Mouse (Mus musculus): Measurements from ENCODE around the gene Klk5.
A peak's percentile ranks its signal among the peaks of the same experiment; 100 is the strongest.

Gene Klk5

GRCm38 (mm10) chr7:43841701-43842100 lies at the start of gene Klk5:
Klk5 (plus strand) TSS chr7:43841971.
- DNase-seq (ENCODE audit: low spot score): no peak

DNA sequence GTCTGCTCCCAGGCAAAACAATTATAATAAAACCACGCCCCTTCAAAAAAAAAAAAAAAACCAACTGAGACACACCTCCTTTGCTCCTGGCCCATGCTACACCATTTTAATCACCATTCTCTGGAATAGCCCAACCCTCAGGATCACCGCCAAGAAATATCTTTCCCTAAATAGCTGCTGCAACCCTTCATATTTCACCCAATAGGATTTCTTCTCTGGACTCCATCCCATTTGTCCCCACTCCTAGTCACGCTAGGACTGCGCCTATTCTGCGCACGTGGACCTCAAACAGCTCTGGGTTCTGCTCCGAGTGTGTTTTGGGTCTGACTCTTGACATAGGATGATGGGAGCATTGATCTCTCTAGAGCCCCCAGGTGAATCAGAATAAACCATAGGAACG lies 45.4 kb upstream of the Klk5 start:
- no peak for DNase-seq (ENCODE audit: low spot score)

DNA sequence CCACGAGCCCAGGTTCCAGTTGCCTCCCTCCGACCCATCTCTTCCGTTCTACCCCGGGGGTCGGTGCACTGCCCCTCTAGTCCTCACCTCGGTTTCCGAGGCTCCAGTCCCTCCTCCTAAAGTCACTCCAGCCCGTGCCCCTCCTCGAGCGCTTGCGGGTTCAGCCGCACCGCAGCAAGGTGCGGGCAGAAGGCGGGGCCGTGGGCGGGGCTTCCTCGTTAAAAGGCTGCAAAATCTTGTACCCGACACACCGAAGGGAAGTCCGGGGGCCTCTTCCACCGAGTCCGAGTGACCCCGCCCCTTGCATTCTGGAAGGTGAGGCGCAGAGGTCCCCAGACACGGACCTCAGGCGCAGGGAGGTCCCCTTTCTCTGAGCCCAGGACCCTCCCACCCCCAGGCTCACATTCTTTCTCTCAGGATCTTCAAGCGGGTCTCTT lies 44.4 kb upstream of the Klk5 start, which contains the start of gene Klk8:
Klk8 (plus strand) TSS at position 245 of the 437 bp plus-strand sequence.
- no peak for DNase-seq (ENCODE audit: low spot score)

DNA sequence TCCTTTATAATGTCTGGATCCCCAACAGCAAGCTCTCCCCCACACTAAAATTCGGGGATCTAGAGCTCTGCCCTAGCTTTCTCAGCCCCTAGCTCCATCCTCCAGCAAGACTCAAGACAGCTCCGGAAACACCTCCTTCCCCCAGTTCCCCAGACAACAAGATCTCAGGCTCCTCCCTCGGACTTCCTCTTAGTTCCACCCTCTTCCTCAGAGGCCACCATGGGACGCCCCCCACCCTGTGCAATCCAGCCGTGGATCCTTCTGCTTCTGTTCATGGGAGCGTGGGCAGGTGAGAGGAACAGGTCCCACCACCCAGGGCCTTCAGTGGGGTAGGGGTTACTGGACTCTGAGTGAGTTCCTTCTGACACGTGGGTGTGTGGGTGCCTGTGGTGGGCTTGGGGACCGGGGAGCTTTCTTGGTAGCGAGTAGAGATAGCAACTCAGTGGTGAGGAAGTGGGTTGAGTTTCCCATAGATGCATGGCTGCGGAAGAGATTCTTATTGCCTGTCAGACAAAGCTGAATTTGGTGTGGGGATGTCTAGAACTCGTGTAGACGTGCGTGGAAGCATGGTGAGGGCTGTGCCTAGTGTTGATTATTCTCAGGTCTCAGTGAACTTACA lies 43.8 kb upstream of the Klk5 start:
- no peak for DNase-seq (ENCODE audit: low spot score)

DNA sequence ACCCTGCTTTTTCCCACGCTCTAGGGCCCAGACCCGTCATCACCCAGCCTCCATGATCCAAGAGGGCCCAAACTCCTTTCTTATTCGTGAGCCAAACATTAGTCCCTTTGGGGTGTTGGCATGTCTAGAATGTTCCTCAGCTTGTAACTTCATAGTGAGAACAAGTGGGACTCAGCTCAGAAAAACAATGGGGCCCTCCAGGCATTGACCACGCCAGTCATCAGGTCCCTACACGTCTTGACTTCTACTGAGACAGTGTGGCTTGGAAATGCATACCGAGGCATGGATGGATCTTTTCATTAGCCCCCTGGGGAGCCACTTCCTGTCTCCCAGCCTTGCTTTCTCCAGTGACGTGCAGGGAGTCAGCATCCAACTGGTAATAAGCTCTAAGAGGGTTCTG lies 41.9 kb upstream of the Klk5 start:
- no peak for DNase-seq (ENCODE audit: low spot score)

DNA sequence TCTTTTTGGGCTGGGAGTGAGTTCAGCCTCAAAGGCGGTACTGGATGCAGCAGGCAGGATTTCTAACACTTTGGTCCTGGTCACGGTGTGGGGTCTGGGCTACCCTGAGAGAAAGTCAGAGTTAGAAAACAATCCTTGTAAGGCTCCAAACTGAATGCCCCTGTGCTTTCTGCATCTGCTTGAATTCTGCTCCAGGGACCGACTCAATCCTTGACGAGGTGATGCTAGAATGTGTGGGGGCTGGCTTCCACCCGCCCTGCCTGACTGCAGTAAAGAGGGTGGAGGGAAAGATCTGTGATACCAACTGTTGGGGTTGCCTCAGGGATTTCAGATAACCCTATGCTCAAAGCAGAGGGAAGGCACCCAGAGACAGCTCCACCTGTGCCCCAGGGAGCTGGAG lies 30.8 kb upstream of the Klk5 start, which contains the start of gene Klk7:
Klk7 (plus strand) TSS at position 301 of the 400 bp plus-strand sequence.
- no peak for DNase-seq (ENCODE audit: low spot score)

DNA sequence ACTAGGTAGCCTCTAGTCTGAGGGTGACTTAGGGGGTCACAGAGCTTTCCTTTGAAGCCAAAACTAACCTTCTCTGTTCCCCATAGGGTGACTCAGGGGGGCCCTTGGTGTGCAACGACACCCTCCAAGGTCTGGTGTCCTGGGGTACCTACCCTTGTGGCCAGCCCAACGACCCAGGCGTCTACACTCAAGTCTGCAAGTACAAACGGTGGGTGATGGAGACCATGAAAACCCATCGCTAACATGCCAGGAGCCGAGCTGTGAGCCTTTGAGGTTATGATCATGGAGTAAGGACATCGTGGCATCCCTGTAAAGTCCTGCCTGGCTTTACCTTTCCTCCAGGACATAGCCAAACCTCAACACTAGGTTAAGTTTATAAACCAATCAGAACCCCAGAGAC lies 26.6 kb upstream of the Klk5 start:
- no peak for DNase-seq (ENCODE audit: low spot score)

DNA sequence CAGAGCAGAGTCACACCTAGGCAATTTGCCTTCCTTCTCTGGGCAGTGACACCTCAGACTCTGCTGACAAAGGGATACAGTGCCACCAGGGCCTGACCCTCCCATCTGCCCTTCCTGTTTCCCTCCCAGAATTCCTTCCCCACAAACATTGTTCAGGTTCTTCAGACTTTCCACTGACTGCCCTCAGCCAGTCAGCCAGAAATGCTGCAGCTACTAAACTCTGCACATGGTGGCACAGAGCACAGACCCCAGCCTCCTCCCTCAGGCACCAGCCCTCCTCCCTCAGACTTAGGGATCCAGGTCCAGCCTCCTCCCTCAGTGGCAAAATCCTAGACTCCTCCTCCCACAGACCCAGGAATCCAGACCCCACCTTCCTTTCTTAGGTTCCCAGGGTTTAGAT lies 25.0 kb upstream of the Klk5 start:
- DNase-seq (ENCODE audit: low spot score): no peak

DNA sequence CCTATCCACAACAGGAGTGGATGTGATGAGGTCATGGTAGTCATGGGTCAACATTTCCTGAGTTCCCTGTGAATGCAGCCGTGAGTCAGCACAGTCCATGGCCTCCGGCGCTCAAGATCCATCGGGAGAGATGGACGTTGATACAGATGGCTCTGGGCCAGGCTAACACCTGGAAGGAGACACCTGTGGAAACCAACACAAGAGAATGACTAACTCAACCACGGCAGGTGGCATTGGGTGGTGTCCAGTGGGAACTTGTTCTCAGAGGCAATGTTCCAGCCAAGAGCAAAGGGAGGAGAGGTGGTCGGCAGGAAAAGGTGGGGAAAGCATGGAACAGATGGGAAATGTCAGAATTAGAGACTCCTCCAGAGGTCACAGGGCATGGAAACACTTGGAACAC lies 20.2 kb upstream of the Klk5 start:
- no peak for DNase-seq (ENCODE audit: low spot score)

DNA sequence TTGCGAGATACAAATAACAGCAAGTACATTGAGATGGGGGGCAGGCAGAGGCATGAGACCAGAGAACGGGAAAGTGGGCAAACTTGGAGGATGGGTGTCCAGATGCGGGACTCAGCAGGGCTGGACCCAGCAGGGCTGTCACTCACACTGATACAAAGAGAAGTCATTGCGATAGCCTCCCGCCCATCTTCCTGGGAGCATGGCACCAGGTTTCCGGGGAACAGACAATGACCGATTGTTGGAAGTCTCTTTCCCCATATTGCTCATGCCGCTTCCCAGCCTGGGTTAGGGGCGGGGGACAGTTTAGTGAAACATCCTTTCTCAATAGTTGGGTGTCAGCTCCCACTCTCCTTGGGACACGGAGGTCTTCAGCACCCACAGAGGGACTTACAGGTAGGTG lies 17.6 kb upstream of the Klk5 start, which contains the start of gene Klk6:
Klk6 (plus strand) TSS at position 301 of the 400 bp plus-strand sequence.
- no peak for DNase-seq (ENCODE audit: low spot score)

- DNase-seq (ENCODE audit: low spot score): no peak
These were observed 15.7 kb upstream of the Klk5 start for GRCm38 (mm10) chr7:43826056-43826455.

DNA sequence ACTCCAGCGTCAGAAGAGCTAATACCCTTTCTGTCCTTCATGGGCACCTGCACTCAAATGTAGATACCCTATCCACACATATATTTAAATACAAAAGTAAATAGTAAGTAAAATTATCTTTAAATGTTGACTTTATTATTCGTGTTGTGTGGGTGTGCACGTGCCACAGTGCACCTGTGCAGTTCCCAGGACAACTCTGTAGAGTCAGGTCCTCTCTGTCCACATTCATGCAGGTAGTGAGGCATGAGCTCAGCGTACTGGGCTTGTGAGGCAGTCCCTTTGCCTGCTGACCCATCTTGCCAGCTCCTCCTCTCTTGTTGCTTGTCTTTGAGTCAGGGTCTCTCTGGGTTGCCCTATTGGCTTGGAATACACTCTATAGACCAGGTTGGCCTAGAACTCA lies 14.1 kb upstream of the Klk5 start:
- no peak for DNase-seq (ENCODE audit: low spot score)

- no peak for DNase-seq (ENCODE audit: low spot score)
These were observed 12.8 kb upstream of the Klk5 start for GRCm38 (mm10) chr7:43829006-43829405.

- no peak for DNase-seq (ENCODE audit: low spot score)
These were observed 2.0 kb downstream of the Klk5 start for GRCm38 (mm10) chr7:43843801-43844200.

- DNase-seq (ENCODE audit: low spot score): no peak
These were observed 9.8 kb downstream of the Klk5 start for GRCm38 (mm10) chr7:43851616-43852015.

GRCm38 (mm10) chr7:43854642-43855380 lies 13.0 kb downstream of the Klk5 start:
- no peak for DNase-seq (ENCODE audit: low spot score)

DNA sequence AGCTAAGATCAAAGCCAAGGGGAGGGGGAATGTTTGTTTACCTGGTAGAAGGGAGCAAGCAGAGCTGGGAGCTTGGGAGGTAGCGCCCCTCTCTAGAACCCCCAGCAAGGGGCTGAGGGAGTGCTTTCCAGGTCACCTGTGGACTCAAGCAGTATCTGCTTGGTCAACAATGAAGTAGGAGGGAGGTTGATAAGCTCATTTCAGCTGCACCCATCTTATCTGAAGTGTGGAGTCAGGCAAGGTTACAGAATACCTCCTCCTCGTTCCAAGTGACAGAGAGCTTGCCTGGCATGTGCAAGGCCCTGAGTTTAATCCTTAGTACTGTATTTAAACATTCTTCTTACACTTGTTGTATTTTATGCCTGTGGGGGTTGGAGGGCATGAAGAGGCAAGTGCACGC lies 13.9 kb downstream of the Klk5 start:
- no peak for DNase-seq (ENCODE audit: low spot score)

- DNase-seq (ENCODE audit: low spot score): no peak
These were observed 14.5 kb downstream of the Klk5 start for GRCm38 (mm10) chr7:43856307-43856706.

- DNase-seq (ENCODE audit: low spot score): no peak
These were observed 15.7 kb downstream of the Klk5 start for GRCm38 (mm10) chr7:43857501-43857900.

GRCm38 (mm10) chr7:43860411-43860810 lies 18.6 kb downstream of the Klk5 start:
- no peak for DNase-seq (ENCODE audit: low spot score)

DNA sequence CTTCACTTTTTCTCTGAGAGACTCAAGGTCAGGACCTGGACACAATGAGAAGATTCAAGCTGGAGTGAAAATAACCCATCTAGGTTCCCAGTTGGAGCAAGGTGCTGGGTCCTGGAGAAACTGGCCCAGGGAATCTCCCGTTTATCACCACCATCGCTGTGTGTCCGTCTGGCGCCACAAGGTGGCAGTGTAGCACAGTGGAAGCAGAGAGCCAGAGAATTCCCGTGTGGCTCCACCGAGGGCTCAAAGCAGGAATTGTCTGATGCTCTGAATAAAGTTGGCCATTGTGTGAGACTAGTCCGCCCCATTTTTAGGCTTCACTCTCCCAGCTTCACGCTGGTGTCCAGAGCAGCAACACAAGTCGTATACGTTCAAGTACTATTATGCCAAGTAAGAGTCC lies 31.5 kb downstream of the Klk5 start:
- peak; percentile 25 for DNase-seq (ENCODE audit: low spot score)

GRCm38 (mm10) chr7:43873674-43874073 lies 31.9 kb downstream of the Klk5 start:
- no peak for DNase-seq (ENCODE audit: low spot score)

GRCm38 (mm10) chr7:43874868-43875375 lies 33.2 kb downstream of the Klk5 start:
- no peak for DNase-seq (ENCODE audit: low spot score)
